Mouse (Mus musculus) kidney, adult 2 months (tissue): ENCODE measurements around the gene Clec1b.

Experiments used
- CTCF ChIP-seq: fragments of 200-500 bp; conservative IDR thresholded peaks from 2 replicates; pipeline ENCODE4 v1.5.1; 2011; ENCODE audit warnings: low read depth, mild to moderate bottlenecking, control low read depth, low read length, moderate library complexity, mixed read lengths; ENCODE audit not compliant: insufficient read depth, insufficient read length
- POLR2A ChIP-seq: fragments of 200-500 bp; IDR thresholded peaks from one replicate; pipeline ENCODE4 v1.6.1; 2011; ENCODE audit warnings: low read depth, low read length, control low read depth

DNA sequence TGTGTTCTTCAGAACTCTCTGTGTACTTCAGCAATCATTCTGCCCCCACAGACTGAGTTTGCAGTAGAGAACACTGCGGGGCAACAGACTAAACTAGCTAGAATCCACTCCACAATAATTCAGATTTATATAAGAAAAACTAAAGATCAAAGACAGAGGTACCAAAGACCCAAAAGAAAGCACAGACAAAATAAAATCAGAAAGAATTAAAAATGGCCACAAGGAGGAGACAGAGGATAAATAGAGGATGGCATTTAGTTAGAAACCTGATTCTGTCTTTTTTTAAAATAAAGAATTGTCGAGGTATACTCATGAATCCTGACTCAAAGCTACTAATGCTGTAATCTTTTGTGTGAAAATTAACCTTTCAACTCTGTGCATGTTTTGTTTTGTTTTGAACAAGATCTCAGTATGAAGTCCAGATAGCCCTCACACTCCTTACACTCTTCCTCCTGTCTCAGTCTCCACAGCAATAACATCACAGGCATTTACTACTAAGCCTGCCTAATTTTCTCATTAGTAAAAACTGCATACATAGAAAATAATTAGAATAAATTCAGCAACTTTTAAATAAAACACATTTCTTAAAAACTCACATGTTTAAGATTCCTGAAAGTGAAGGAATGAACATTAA, 3.9 kb upstream of the Clec1b start:
- TF ChIP-seq CTCF (peak; percentile 37; the same call in 1 of the 2 replicates), POLR2A (no peak)
